Mouse (Mus musculus) Patski (cell line): ENCODE results near the gene Cttnbp2nl. TPM values are rescaled to one million over a fixed set of nuclear protein-coding genes. Genes with fewer than 3 reads are reported as not detected.

ENCODE experiments used
- ATAC-seq: fragments of 100-300 bp; one replicate; pipeline ENCODE4 v1.8.0; 2021
- CTCF ChIA-PET: fragments of 350-600 bp; sonication (Branson Sonifier 250); formaldehyde crosslinking; loops from one replicate; lab custom pipeline; 2022; ENCODE audit warnings: inconsistent platforms; lab: Charles Lee
- POLR2A ChIA-PET: fragments of 350-600 bp; sonication (Branson Sonifier 250); formaldehyde crosslinking; loops from one replicate; lab custom pipeline; 2022; ENCODE audit warnings: antibody characterized with exemption, inconsistent platforms; lab: Charles Lee
- DNase-seq: peaks from one replicate; pipeline ENCODE4 v3.0.0-alpha.2; 2011; ENCODE audit warnings: low read depth, low spot score
- H3K27me3 ChIP-seq: fragments of 371-371 bp; one replicate; pipeline ENCODE4 v1.5.1; 2021
- CTCF ChIP-seq: fragments of 100-300 bp; IDR thresholded peaks from one replicate; pipeline ENCODE4 v1.5.1; 2021
- in situ Hi-C: fragments of 300-500 bp; cut with MboI; formaldehyde crosslinking; loops from 3 replicates; pipeline ENCODE4 v1.11.1; 2018; ENCODE audit warnings: low pct_unique_long_range_greater_than_20kb, mixed read lengths
- polyA plus RNA-seq: library from polyadenylated mRNA; unstranded; gene quantifications from one replicate; pipeline ENCODE4 v1.2.3, GENCODE M21; 2021

Gene Cttnbp2nl
- polyA plus RNA-seq, 1 experiment from 2014 or later, result 46.4 TPM

GRCm38 (mm10) chr3:105008070-105008469 lies 44.9 kb downstream of the Cttnbp2nl start:
- ATAC-seq, result no peak
- in situ Hi-C loops, result loop anchor here (5.0 kb wide), 1 partner anchor 44 kb away; the partner anchor contains the start of gene Cttnbp2nl
- POLR2A ChIA-PET, result interaction anchor here (1.1 to 1.4 kb wide), 2 partner anchors 8 to 40 kb away, joined by 5 read pairs; no protein-coding TSS in a partner anchor
- no peak for TF ChIP-seq CTCF
- CTCF ChIA-PET, result interaction anchor here (1.5 to 8.4 kb wide), 3 partner anchors 12 to 51 kb away, joined by 6 to 67 read pairs (median 11); no protein-coding TSS in a partner anchor
- H3K27me3 ChIP-seq, result no peaks in the 10 kb centered on the region
- no peak for DNase-seq

DNA sequence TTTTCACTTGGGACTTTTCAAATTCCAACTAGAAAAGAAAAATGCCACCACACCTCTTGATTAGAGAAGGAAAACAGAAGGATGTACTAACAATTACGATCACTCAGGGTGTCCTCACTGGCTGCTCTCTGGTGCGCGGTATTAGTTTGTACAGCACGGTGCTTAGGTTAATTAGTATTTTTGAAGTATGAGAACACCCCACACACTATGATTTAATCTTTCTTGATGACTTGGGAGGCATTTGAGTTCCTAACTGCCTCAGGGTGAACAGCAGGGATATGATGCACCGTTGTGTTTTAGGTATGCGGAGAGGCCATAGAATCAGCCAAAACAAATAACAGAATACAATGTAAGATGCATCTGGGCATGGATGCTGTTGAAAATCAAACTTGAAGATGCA lies 46.8 kb downstream of the Cttnbp2nl start:
- ChIA-PET CTCF (interaction anchor here (8.4 to 8.5 kb wide), 2 partner anchors 10 to 51 kb away, joined by 67 to 73 read pairs; no protein-coding TSS in a partner anchor), POLR2A (interaction anchor here (2.9 kb wide), 1 partner anchor 12 kb away, joined by 14 read pairs; no protein-coding TSS in a partner anchor)
- no peaks in the 10 kb centered on the region for H3K27me3 ChIP-seq
- ATAC-seq (peak; percentile 70), DNase-seq (peak; percentile 93)
- in situ Hi-C loops, result loop anchor here (5.0 kb wide), 1 partner anchor 46 kb away; the partner anchor contains the start of gene Cttnbp2nl
- no peak for TF ChIP-seq CTCF

GRCm38 (mm10) chr3:105005561-105006065 lies 47.3 kb downstream of the Cttnbp2nl start:
- CTCF ChIA-PET, result interaction anchor here (1.4 to 8.5 kb wide), 3 partner anchors 10 to 52 kb away, joined by 4 to 73 read pairs (median 67); no protein-coding TSS in a partner anchor
- H3K27me3 ChIP-seq, result no peaks in the 10 kb centered on the region
- no peak for DNase-seq
- TF ChIP-seq CTCF, result no peak
- in situ Hi-C loops, result loop anchor here (5.0 kb wide), 1 partner anchor 47 kb away; the partner anchor contains the start of gene Cttnbp2nl
- peak; percentile 17 for ATAC-seq
- POLR2A ChIA-PET, result interaction anchor here (0.8 to 2.9 kb wide), 3 partner anchors 11 to 20 kb away, joined by 3 to 14 read pairs (median 3); no protein-coding TSS in a partner anchor

GRCm38 (mm10) chr3:105005011-105005410 lies 47.9 kb downstream of the Cttnbp2nl start:
- TF ChIP-seq CTCF, result no peak
- ATAC-seq, result no peak
- no peak for DNase-seq
- POLR2A ChIA-PET, result interaction anchor here (0.8 to 2.9 kb wide), 3 partner anchors 11 to 21 kb away, joined by 3 to 14 read pairs (median 3); no protein-coding TSS in a partner anchor
- CTCF ChIA-PET, result interaction anchor here (1.4 to 8.5 kb wide), 3 partner anchors 9 to 52 kb away, joined by 4 to 73 read pairs (median 67); no protein-coding TSS in a partner anchor
- no peaks in the 10 kb centered on the region for H3K27me3 ChIP-seq
- in situ Hi-C loops, result loop anchor here (5.0 kb wide), 1 partner anchor 47 kb away; the partner anchor contains the start of gene Cttnbp2nl

GRCm38 (mm10) chr3:105003960-105004463 lies 48.9 kb downstream of the Cttnbp2nl start:
- ATAC-seq, result no peak
- TF ChIP-seq CTCF, result no peak
- CTCF ChIA-PET, result interaction anchor here (1.4 to 8.5 kb wide), 4 partner anchors 8 to 53 kb away, joined by 4 to 73 read pairs (median 36); no protein-coding TSS in a partner anchor
- DNase-seq, result no peak
- POLR2A ChIA-PET, result interaction anchor here (1.1 to 2.9 kb wide), 2 partner anchors 10 to 41 kb away, joined by 3 to 14 read pairs; no protein-coding TSS in a partner anchor
- H3K27me3 ChIP-seq, result no peaks in the 10 kb centered on the region
- in situ Hi-C loops, result no loop called here

DNA sequence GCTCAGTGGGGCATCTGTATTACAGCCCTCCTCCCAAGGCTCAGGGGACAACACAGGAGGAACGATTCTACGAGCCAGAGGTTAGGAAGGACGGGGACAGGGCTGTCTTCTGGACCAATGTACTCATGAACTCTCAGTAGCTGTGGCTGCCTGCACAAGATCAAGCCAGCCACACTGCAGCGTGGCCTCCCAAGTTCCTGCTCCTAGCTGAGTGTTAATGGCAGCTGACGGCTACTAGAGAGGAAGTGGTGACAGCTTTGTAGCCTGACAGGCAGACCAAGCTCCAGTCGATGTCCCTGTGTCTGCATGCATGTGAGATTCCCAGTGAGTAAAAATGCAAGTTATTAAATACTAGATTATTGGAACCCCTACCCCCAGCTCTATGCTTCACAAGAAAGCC lies 51.6 kb downstream of the Cttnbp2nl start:
- POLR2A ChIA-PET, result interaction anchor here (0.7 to 1.4 kb wide), 4 partner anchors 10 to 100 kb away, joined by 3 to 5 read pairs (median 3); no protein-coding TSS in a partner anchor
- H3K27me3 ChIP-seq, result no peaks in the 10 kb centered on the region
- ATAC-seq (no peak), DNase-seq (no peak)
- CTCF ChIA-PET, result interaction anchor here (0.9 to 8.5 kb wide), 10 partner anchors 8 to 498 kb away, joined by 3 to 73 read pairs (median 4); no protein-coding TSS in a partner anchor
- in situ Hi-C loops, result no loop called here
- TF ChIP-seq CTCF, result no peak

GRCm38 (mm10) chr3:105000561-105000960 lies 52.4 kb downstream of the Cttnbp2nl start:
- DNase-seq (peak; percentile 99), ATAC-seq (peak; percentile 80)
- in situ Hi-C loops, result no loop called here
- no peaks in the 10 kb centered on the region for H3K27me3 ChIP-seq
- ChIA-PET CTCF (interaction anchor here (0.9 to 8.5 kb wide), 7 partner anchors 10 to 497 kb away, joined by 3 to 73 read pairs (median 3); no protein-coding TSS in a partner anchor), POLR2A (interaction anchor here (0.6 to 1.4 kb wide), 6 partner anchors 8 to 1177 kb away, joined by 3 to 5 read pairs (median 3); no protein-coding TSS in a partner anchor)
- TF ChIP-seq CTCF, result no peak

- no peak for DNase-seq
- CTCF ChIA-PET, result interaction anchor here (0.8 to 8.8 kb wide), 3 partner anchors 10 to 60 kb away, joined by 3 to 192 read pairs (median 67); no protein-coding TSS in a partner anchor
These were observed 55.4 kb downstream of the Cttnbp2nl start for GRCm38 (mm10) chr3:104997563-104997962.

DNA sequence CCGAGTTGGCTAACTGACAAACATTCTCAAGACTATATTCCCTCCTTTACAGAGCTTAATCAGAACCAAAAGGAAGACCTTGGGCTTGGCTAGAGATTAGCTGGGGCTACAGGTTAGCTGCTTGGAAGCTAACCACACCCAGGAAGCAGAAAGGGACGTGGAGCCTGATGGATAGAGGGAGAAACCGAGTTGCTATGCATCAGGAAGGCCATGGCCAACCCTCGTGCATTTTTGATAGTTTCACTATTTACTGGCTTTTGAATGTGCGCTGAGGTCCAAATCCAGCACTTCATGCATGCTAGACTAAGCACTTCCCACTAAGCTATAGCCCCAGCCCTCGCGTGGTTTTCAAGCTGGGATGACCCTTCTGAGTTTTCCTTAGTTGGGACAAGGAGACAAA lies 57.2 kb downstream of the Cttnbp2nl start:
- POLR2A ChIA-PET, result interaction anchor here (2.3 to 3.2 kb wide), 2 partner anchors 10 to 14 kb away, joined by 11 to 14 read pairs; no protein-coding TSS in a partner anchor
- in situ Hi-C loops, result loop anchor here (10.0 kb wide), 1 partner anchor 481 kb away; the partner anchor contains the start of gene Lrig2

More at GRCm38 (mm10) chr3:104997563-104997962, 55.4 kb downstream of the Cttnbp2nl start:
- POLR2A ChIA-PET, result interaction anchor here (0.9 to 1.2 kb wide), 2 partner anchors 56 to 58 kb away, joined by 3 read pairs; partner anchors contain the start of gene Cttnbp2nl
- in situ Hi-C loops, result loop anchor here (10.0 kb wide), 1 partner anchor 483 kb away; the partner anchor contains the start of gene Lrig2
- TF ChIP-seq CTCF, result no peak
- no peak for ATAC-seq
- no peaks in the 10 kb centered on the region for H3K27me3 ChIP-seq

More for the DNA sequence above, 57.2 kb downstream of the Cttnbp2nl start:
- CTCF ChIA-PET, result interaction anchor here (0.8 to 8.8 kb wide), 4 partner anchors 12 to 99 kb away, joined by 3 to 192 read pairs (median 35); no protein-coding TSS in a partner anchor
- DNase-seq (no peak), ATAC-seq (no peak)
- no peaks in the 10 kb centered on the region for H3K27me3 ChIP-seq
- TF ChIP-seq CTCF, result no peak
